26 mouse cellular contexts compared by ENCODE assay signal in genomic region chr13:91368664-91369063, GRCm38 (mm10).
DNase-seq lines count a peak whose midpoint lies in the region; ATAC-seq lines count a peak whose summit lies in the region.
"Had no signal": no experiment of that assay in that cellular context is flagged by ENCODE, and none has a peak within 500 bp of the region (broad histone marks: within the 10 kb centered on the region; RNA-seq: fewer than 3 reads in every experiment).

No protein-coding gene starts in this region.

- H3K36me3 ChIP-seq in midbrain, embryonic 15.5 days (replicated peaks), result no peaks in the 10 kb centered on the region
- H3K36me3 ChIP-seq in midbrain, embryonic 10.5 days, result no peaks in the 10 kb centered on the region
- H3K36me3 ChIP-seq in embryonic facial prominence, embryonic 13.5 days, result no peaks in the 10 kb centered on the region
- H3K36me3 ChIP-seq in limb, embryonic 11.5 days (ENCODE audit: control insufficient read depth, insufficient read depth, low read length), result no peaks in the 10 kb centered on the region
- H3K36me3 ChIP-seq: forebrain, embryonic 12.5 days; heart, embryonic 10.5 days; heart, embryonic 15.5 days; liver, embryonic 15.5 days; lung, embryonic 15.5 days; midbrain, embryonic 12.5 days; neural tube, embryonic 15.5 days; stomach, embryonic 15.5 days had no signal

- no peak for ATAC-seq in midbrain, embryonic 15.5 days (replicated peaks)
- no peak for ATAC-seq in embryonic facial prominence, embryonic 13.5 days (ENCODE audit: insufficient number of reproducible peaks, insufficient read depth, low FRiP score, low TSS enrichment, low read depth)
- no peak for ATAC-seq in limb, embryonic 11.5 days (ENCODE audit: insufficient number of reproducible peaks, low FRiP score, low TSS enrichment, low read depth)
- ATAC-seq: forebrain, postnatal 0 days; intestine, postnatal 0 days had no signal

- no peak overlapping the region for H3K9ac ChIP-seq in midbrain, embryonic 15.5 days
- H3K9ac ChIP-seq in embryonic facial prominence, embryonic 13.5 days, result no peak overlapping the region
- H3K9ac ChIP-seq in limb, embryonic 11.5 days (ENCODE audit: low read length), result no peak overlapping the region
- H3K9ac ChIP-seq: forebrain, embryonic 12.5 days; forebrain, postnatal 0 days; heart, embryonic 15.5 days; hindbrain, embryonic 14.5 days; liver, embryonic 15.5 days; lung, embryonic 15.5 days; midbrain, embryonic 12.5 days; neural tube, embryonic 15.5 days; stomach, embryonic 15.5 days had no signal

- H3K27ac ChIP-seq in midbrain, embryonic 15.5 days, result 0 out of 2 replicates have a peak overlapping the region, but pooled peaks have one; percentile 22
- H3K27ac ChIP-seq in midbrain, embryonic 10.5 days (replicated peaks), result no peak overlapping the region
- peak overlapping the region; percentile 100 for H3K27ac ChIP-seq in embryonic facial prominence, embryonic 13.5 days
- 0 out of 2 replicates have a peak overlapping the region, but pooled peaks have one; percentile 9 for H3K27ac ChIP-seq in limb, embryonic 11.5 days (replicated peaks; ENCODE audit: low read depth, low read length)
- H3K27ac ChIP-seq: heart, embryonic 15.5 days; hindbrain, embryonic 14.5 days; liver, embryonic 15.5 days; lung, embryonic 15.5 days; neural tube, embryonic 15.5 days had no signal

- 79% methylated on average over 7 of the region's 7 CpGs for WGBS in midbrain, embryonic 15.5 days
- 76% methylated on average over 7 of the region's 7 CpGs for WGBS in midbrain, embryonic 10.5 days
- 24% methylated on average over 7 of the region's 7 CpGs for WGBS in embryonic facial prominence, embryonic 13.5 days
- 46% methylated on average over 7 of the region's 7 CpGs for WGBS in limb, embryonic 11.5 days

- no peaks in the 10 kb centered on the region for H3K27me3 ChIP-seq in midbrain, embryonic 15.5 days (replicated peaks)
- H3K27me3 ChIP-seq in midbrain, embryonic 10.5 days (ENCODE audit: low read depth, poor library complexity, severe bottlenecking), result no peaks in the 10 kb centered on the region
- no peaks in the 10 kb centered on the region for H3K27me3 ChIP-seq in embryonic facial prominence, embryonic 13.5 days
- H3K27me3 ChIP-seq in limb, embryonic 11.5 days (ENCODE audit: control insufficient read depth, insufficient read depth, low read length), result no peaks in the 10 kb centered on the region
- H3K27me3 ChIP-seq: forebrain, embryonic 12.5 days; heart, embryonic 15.5 days; liver, embryonic 15.5 days; lung, embryonic 15.5 days; midbrain, embryonic 12.5 days; neural tube, embryonic 15.5 days; stomach, embryonic 15.5 days had no signal

- no peak for DNase-seq in midbrain, embryonic 10.5 days (ENCODE audit: low spot score)
- DNase-seq in limb, embryonic 11.5 days (ENCODE audit: low spot score), result no peak
- DNase-seq in right cerebral cortex, postnatal 14 days, result no peak
- no peak for DNase-seq in gastrocnemius, postnatal 4 days (ENCODE audit: low spot score in 2 of 2)
- no peak for DNase-seq in B cell, adult 2 months
- DNase-seq: adrenal gland, postnatal 25 days; cerebellum, adult 18-20 months; cerebellum, postnatal 14 days; gastrocnemius, postnatal 10 days; heart, postnatal 36 days; kidney, postnatal 14 days; retina, postnatal 1 day; right cerebral cortex, postnatal 25 days had no signal

- no peaks in the 10 kb centered on the region for H3K9me3 ChIP-seq in midbrain, embryonic 15.5 days
- H3K9me3 ChIP-seq in midbrain, embryonic 10.5 days (replicated peaks), result no peaks in the 10 kb centered on the region
- H3K9me3 ChIP-seq in embryonic facial prominence, embryonic 13.5 days, result no peaks in the 10 kb centered on the region
- H3K9me3 ChIP-seq in limb, embryonic 11.5 days (ENCODE audit: control insufficient read depth, low read length), result no peaks in the 10 kb centered on the region
- H3K9me3 ChIP-seq: forebrain, embryonic 12.5 days; heart, embryonic 10.5 days; heart, embryonic 15.5 days; liver, embryonic 15.5 days; lung, embryonic 15.5 days; midbrain, embryonic 12.5 days; neural tube, embryonic 15.5 days; stomach, embryonic 15.5 days had no signal

- no peak overlapping the region for H3K4me2 ChIP-seq in midbrain, embryonic 15.5 days
- peak overlapping the region; percentile 16; the same call in 1 of the 2 replicates for H3K4me2 ChIP-seq in embryonic facial prominence, embryonic 13.5 days
- no peak overlapping the region for H3K4me2 ChIP-seq in limb, embryonic 11.5 days (ENCODE audit: low read depth, severe bottlenecking)
- H3K4me2 ChIP-seq: heart, embryonic 15.5 days; hindbrain, embryonic 14.5 days; liver, embryonic 15.5 days; lung, embryonic 15.5 days; midbrain, embryonic 12.5 days; neural tube, embryonic 15.5 days; stomach, embryonic 15.5 days had no signal

- no peak overlapping the region for H3K4me3 ChIP-seq in midbrain, embryonic 15.5 days
- H3K4me3 ChIP-seq in midbrain, embryonic 10.5 days, result no peak overlapping the region
- no peak overlapping the region for H3K4me3 ChIP-seq in embryonic facial prominence, embryonic 13.5 days
- H3K4me3 ChIP-seq in limb, embryonic 11.5 days (ENCODE audit: low read depth, low read length), result no peak overlapping the region
- H3K4me3 ChIP-seq: forebrain, embryonic 12.5 days; heart, embryonic 10.5 days; heart, embryonic 15.5 days; liver, embryonic 15.5 days; lung, embryonic 15.5 days; midbrain, embryonic 12.5 days; neural tube, embryonic 15.5 days; stomach, embryonic 15.5 days had no signal

- H3K4me1 ChIP-seq in midbrain, embryonic 15.5 days, result peaks cover 46% of the 10 kb centered on the region
- H3K4me1 ChIP-seq in midbrain, embryonic 10.5 days, result peaks cover 54% of the 10 kb centered on the region
- H3K4me1 ChIP-seq in embryonic facial prominence, embryonic 13.5 days, result peaks cover 58% of the 10 kb centered on the region
- H3K4me1 ChIP-seq in limb, embryonic 11.5 days (ENCODE audit: control insufficient read depth, insufficient read depth, low read length), result peaks cover 33% of the 10 kb centered on the region
